Mouse (Mus musculus): ENCODE measurements at regions not wholly inside any gene's neighbourhood (a gene's known extent, or its start where the extent isn't known, plus 50 kb on each side); places are given as distances from the start of the nearest gene placed in this dataset.

GRCm38 (mm10) chr1:143946933-143947332, 57.0 kb downstream of the Rgs2 start:
- no peak for TF ChIP-seq CTCF (IDR thresholded peaks at IDR 0.05; ENCODE audit: extremely low read depth, insufficient read length, insufficient replicate concordance, low read depth, low read length)
- TF ChIP-seq POLR2A (IDR thresholded peaks at IDR 0.05; ENCODE audit: low read depth, low read length): no peak

Measured in small intestine, adult 2 months (tissue).